Mouse (Mus musculus) embryo, embryonic 10.5 days (tissue): ENCODE results near the gene Myadml2.
A peak's percentile ranks its signal among the peaks of the same experiment; 100 is the strongest.
"Not testable (repeated sequence)": the region's sequence is repeated elsewhere in the genome, so short reads cannot be mapped to it uniquely, and the experiment has no call there.

Experiments
- DNase-seq: peaks from one replicate; pipeline ENCODE4 v3.0.0-alpha.2; 2015; ENCODE audit warnings: low spot score

The Myadml2 gene

GRCm38 (mm10) chr11:120648001-120648476 is at the start of gene Myadml2:
Myadml2 (minus strand) TSS chr11:120648158.
- DNase-seq, result peak; percentile 61

GRCm38 (mm10) chr11:120697741-120698140 is 49.8 kb upstream of the Myadml2 start:
- DNase-seq, result no peak

GRCm38 (mm10) chr11:120696568-120696967 is 48.6 kb upstream of the Myadml2 start:
- DNase-seq, result no peak

GRCm38 (mm10) chr11:120695641-120696040 is 47.7 kb upstream of the Myadml2 start:
- peak; percentile 72 for DNase-seq

- peak; percentile 79 for DNase-seq
Measured at GRCm38 (mm10) chr11:120695184-120695583, 47.2 kb upstream of the Myadml2 start.

GRCm38 (mm10) chr11:120693461-120693860 is 45.5 kb upstream of the Myadml2 start:
- DNase-seq, result no peak

GRCm38 (mm10) chr11:120692471-120693011 is 44.6 kb upstream of the Myadml2 start:
- DNase-seq, result no peak

- no peak for DNase-seq
Measured at GRCm38 (mm10) chr11:120689365-120689764, 41.4 kb upstream of the Myadml2 start.

GRCm38 (mm10) chr11:120686650-120687272 is 38.8 kb upstream of the Myadml2 start:
- no peak for DNase-seq

- DNase-seq, result no peak
Measured at GRCm38 (mm10) chr11:120684660-120685059, 36.7 kb upstream of the Myadml2 start.

- no peak for DNase-seq
Measured at GRCm38 (mm10) chr11:120684086-120684485, 36.1 kb upstream of the Myadml2 start.

GRCm38 (mm10) chr11:120683536-120683935 is 35.6 kb upstream of the Myadml2 start:
- DNase-seq, result no peak

- no peak for DNase-seq
Measured at GRCm38 (mm10) chr11:120682683-120683082, 34.7 kb upstream of the Myadml2 start.

- no peak for DNase-seq
Measured at GRCm38 (mm10) chr11:120679909-120680308, 32.0 kb upstream of the Myadml2 start.

- no peak for DNase-seq
Measured at GRCm38 (mm10) chr11:120676951-120677350, 29.0 kb upstream of the Myadml2 start.

- DNase-seq, result not testable (repeated sequence)
Measured at GRCm38 (mm10) chr11:120675875-120676274, 27.9 kb upstream of the Myadml2 start.

GRCm38 (mm10) chr11:120673594-120674122 is 25.7 kb upstream of the Myadml2 start:
- DNase-seq, result no peak

- peak; percentile 97 for DNase-seq
Measured at GRCm38 (mm10) chr11:120672687-120673593, 25.0 kb upstream of the Myadml2 start, which contains the start of gene Aspscr1. Aspscr1 (plus strand) TSS chr11:120672973.

GRCm38 (mm10) chr11:120666617-120667016 is 18.7 kb upstream of the Myadml2 start:
- DNase-seq, result peak; percentile 56

- DNase-seq, result no peak
Measured at GRCm38 (mm10) chr11:120665406-120665805, 17.4 kb upstream of the Myadml2 start.

GRCm38 (mm10) chr11:120663714-120664113 is 15.8 kb upstream of the Myadml2 start:
- no peak for DNase-seq

- no peak for DNase-seq
Measured at GRCm38 (mm10) chr11:120662759-120663158, 14.8 kb upstream of the Myadml2 start.
